Mouse (Mus musculus) heart, adult 9 months (tissue): ENCODE measurements at regions not wholly inside any gene's neighbourhood (a gene's known extent, or its start where the extent isn't known, plus 50 kb on each side); places are given as distances from the start of the nearest gene placed in this dataset.
"Not testable (repeated sequence)": the region's sequence is repeated elsewhere in the genome, so short reads cannot be mapped to it uniquely, and the experiment has no call there.

Source experiments
- DNase-seq, 2 experiments: peaks; one replicate each; pipeline ENCODE4 v3.0.0; 2022; ENCODE audit warnings: low spot score in 2 of 2

DNA sequence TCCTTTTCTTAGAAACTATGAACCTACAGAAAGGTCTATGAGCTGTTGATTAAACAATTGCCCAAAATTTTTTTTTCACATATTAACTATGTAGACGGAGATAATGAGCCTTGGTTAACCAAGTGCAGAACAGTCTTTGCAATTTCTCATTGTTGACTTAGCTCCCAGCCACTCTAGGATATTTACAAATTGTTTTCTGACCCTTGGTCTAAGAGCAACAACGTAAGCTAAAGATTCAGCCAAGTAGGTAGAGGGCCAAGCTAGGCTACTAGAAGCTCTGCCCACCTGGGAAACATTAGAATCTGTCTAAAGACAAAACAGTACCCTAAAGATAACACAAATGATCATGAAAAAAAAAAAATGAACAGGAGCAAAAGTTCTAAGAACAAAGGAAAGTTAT, 67.5 kb upstream of the Map9 start:
- no peak for DNase-seq

DNA sequence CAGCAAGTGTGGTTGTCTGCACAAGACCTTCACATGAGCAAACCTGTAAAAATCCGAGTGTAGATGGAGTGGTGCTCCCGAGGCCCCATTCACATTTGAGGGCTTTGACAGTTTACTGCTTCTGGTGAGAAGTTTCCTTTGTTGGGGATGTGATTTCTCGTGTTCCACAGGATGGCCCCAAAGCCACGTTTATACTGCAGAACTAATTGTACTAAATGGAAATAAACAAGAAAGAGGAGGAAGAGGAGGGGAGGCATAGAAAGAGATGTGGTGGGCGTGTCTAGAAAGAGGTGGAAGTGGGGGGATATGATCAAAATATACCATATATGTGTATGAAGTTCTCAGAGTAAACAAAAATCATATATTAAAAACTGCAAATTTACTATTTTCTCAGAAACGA, 68.8 kb upstream of the Map9 start:
- no peak for DNase-seq

DNA sequence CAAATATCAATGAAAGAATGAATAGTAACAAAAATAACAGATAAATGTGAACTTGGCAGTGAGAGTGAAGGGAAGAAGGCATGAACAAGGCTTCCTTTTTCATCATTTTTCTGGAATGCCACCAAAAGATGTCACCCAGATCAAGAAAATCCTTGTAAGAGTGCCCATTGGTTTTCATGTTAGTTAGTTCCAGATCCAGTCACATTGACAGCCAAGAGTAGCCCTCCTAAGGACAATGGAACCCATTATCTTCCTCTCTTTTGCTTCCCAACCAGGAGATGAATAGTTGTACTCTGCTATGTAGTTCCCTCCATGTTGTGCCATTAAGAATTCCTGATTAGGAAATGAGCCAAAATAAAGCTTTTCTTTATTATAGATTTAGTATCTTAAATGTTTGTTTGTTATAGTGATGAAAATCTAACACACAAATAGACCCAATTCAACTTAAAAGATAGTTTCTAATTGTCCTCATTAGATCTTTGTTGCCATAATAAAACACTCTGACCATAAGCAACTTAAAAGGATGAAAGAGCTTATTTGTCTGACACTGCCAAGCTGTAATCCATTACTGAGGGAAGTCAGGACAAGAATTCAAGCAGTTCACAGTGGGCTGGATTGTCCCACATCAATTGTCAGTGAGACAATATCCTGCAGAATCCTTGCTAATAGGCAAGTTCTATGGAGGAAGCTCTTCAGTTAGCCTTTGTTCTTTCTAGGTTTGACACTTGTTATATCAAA, 80.7 kb upstream of the Map9 start:
- DNase-seq = no peak

DNA sequence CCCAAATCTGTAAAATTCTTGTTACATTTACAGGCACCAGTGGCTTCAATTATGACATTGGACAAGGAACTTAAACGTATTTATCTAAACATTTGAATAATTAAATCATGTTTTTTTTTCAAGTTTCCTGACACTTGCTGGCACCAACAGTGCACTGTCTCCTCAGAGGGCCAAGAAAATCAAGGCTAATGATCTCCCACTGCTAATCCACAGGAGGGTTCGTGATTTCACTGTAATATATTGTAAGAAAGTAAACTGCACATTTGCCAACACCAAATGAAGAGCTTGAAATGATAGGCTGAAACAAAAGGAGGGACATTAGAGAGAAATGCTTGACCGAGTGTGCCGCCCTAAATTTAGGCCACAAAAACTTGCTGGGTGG, 82.0 kb upstream of the Map9 start:
- DNase-seq = no peak

DNA sequence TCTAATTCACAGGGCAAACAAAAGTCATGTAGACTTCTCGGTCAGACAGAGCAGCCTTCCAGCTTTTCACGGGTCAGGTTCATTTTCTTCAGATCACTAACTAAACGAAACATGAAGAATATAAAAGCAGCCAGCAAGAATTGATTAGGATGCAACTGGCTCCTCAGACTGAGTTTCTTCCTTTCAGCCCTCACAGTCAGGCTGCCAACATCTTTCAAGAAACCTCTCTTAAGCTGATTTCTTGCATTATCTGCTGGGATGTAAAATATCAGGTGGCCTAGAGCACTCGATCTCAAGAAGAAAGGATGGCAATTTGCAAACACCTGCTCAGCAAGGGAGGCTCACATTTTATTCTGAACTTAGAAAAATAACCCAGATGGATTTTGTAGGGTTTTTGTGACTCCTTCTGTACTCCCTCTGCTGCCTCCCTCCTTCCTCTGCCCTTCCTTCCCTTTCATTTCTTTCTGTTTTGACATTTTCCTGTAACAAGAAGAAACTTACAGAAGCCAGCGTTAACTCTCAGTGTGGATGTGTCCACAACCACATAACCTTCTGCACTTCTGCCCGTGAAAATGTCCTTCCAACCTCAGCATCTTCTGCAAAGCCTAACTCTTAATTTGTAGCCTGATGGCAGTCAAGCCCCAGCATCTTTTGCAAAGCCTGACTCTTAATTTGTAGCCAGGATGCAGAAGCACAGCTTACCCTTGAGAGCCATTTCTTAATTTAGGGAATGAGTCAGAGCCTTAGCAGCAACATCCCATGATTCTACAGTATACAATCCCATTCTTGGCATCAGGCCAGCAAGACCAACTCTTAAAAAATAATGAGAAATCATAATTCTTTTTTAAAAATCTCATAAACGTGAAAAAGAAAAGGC, 82.7 kb upstream of the Map9 start:
- DNase-seq = peak; percentile 37 to 60

DNA sequence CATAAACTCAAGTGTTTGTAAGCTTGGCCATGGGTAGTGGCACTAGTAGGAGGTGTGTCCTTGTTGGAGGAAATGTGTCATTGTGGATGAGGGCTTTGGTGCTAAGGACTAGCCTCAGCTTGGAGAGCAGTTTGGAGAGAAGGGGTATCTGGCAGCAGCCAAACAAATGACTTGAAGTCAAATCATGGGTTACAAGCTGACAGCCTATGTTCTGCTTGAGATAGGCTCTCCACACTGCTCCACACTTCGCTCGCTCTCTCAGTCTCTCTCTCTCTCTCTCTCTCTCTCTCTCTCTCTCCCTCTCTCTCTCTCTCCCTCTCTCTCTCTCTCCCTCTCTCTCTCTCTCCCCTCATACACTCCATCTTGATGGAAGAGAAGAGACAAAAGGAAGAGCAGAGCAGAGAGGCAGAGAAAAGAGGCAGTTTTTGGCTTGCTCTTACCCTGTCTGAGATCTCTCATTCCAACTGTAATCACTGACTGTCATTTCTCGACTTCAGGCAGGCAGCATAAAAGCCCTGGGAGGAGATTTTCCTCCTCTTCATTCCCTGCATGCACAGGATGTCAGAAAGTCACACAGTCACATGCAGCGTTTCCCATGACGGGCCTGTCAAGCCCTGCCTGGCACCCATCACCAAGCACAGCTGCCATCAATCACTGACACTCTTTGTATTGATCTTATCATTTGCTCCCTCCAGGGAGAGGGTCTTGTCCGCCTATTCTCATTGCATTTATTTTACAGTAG, 83.5 kb upstream of the Map9 start:
- DNase-seq = peak; percentile 14 to 21

DNA sequence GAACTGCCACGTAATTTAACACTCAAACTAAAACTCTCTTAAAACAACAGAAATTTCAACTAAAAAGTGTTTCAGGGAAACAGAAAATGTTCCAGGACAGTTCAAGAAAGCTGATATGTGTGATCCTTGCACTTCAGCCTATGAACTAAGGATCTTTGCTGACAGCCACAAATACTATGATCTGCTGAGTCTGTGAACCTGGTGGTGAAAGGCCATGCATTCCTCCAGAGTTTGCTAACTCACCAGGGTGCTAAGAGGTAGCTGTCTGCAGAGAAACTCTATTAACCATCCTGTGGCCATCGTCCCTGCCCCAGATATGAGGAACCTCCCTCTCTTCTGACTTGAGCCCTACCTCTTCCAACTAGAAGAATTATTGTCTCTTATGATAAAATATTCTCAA, 84.3 kb upstream of the Map9 start:
- DNase-seq = not testable (repeated sequence)

DNA sequence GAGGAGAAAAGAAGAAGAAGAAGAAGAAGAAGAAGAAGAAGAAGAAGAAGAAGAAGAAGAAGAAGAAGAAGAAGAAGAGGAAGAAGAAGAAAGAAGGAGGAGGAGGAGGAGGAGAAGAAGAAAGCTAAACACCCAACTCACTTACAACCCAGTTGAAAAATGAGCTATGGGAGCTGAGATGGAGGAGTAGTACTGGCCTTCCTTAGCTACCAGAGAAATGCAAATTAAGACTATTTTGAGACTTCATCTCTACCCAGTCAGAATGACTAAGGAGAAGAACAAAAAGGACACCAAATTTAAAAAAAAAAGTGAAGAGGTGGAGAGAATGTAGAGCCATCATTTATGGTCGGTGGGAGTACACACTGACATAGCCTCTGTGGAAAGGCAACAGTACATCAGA, 85.9 kb upstream of the Map9 start:
- no peak for DNase-seq

DNA sequence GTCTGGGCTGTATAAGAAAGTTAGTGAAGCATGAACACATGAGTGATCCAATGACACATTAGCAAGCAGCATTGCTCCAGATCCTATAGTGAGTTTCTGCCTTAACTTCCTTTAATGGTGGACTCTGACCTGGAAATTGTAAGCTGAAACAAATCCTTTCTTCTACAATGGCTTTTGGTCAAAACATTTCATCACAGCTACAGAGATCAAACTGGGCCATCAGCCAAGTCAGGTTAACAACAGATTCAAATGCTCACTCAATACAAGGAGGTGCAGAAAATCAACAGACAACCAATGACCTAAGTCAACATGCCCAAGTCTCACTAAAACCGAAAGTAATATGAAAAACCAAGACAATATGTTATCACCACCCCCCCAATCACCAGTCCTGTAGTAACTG, 91.9 kb upstream of the Map9 start:
- DNase-seq = no peak

DNA sequence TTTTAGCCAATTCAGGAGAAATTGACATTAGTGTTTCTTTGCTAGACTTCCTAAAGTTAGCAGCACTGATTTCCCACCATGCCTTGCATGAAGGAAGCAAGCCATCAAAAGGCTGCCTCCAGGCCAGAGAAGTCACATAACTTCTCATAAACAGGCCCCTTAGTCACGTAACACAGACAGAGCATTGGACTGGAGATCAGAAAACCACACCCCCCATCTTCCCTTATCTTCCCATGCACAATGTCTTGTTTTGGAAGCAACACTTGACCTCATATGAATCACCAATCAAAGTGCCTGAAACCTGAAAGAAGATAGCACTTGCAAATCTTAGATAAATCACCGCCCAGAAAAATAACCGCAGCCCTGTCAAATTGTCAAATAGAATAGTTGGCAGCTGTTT, 95.9 kb upstream of the Map9 start:
- DNase-seq = peak; percentile 43 to 49

DNA sequence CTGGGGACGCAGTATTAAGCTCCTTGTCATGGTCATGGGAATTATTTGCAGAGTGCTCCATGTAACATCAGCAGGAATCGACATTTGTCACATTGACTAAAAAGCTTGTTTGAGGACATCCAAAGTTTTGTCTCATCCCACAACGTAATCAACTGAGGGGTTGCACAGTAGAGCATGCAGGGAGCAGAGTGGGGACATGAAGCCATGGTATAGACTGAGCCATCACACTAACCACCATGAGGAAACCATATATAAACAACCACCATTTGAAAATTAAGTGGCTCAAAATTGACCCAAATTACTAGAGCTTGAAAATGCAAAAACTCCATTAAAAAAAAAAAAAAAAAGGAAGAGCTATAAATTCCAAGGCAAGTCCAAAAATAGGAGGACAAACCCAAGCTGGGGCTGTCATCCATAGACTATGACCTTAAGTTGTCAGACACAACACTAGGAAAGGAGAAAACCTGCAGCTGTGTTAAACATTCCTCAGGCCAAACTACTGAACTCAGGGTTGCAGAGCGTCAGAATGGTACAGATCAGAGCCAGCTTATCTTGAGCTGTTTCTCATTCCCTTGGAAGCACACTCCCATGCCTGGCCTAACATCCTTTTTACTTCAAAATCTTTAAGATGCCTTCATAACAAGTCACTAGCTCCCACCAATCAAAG, 97.7 kb upstream of the Map9 start:
- DNase-seq = peak; percentile 16 to 40

DNA sequence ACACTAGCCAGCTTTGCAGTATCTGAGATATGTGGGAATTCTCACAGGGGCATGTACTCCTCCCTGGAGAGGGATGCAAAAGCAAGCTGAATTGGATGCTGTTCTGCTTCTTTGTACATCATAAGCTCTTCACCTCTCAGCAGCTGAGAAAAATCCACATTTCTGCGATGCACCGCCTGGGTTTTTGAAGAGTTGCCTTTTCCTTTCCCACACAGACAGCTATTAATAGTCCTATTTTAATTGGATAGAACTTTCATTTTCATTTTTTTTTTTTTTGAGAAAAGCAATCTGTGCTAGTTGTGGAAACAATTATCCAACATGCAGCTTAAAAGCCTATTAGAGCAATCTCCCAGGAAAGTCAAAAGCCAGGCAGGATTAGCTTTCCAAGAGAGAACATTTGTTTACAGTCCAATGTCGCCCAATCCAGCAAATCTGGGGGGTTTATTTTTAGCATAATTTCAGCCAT, 105.2 kb upstream of the Gucy1a1 start:
- peak; percentile 74 to 75 for DNase-seq

DNA sequence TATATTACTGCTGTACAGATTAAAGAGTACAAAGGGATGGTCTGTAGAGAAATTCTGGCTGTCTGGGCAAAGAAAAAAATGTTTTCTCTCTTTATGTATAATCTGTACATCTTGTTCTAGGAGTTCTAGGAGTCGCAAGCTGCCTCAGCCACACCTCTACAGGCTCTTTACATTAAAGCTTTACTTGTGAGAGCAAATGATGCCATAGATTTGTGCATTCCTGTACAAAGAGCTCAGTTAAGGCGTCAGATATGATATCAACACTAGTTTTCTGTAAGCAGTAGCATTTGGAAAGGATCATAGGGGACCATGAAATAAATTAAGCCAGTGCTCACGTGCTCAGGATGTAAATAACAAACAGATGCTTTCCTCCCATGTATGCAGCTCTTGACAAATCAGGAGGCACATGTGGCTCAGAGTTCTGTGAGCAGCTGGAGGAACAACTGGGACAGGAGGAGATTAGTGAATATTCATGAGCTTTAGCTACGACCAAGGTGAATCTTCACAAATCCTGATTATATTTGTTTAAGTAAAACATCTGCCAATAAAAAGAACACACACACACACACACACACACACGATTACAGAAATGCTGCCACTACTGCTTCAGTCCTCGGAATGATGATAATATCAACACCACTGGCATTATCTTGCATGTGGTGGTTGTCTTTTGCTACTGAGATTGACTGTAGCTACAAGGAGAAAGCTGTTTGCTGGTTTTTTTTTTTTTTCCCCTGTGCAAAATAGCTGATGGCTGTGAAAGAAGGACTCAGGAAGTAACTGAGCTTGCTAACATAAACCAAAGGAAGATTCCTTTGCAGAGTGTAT, 104.6 kb upstream of the Gucy1a1 start:
- DNase-seq = no peak

DNA sequence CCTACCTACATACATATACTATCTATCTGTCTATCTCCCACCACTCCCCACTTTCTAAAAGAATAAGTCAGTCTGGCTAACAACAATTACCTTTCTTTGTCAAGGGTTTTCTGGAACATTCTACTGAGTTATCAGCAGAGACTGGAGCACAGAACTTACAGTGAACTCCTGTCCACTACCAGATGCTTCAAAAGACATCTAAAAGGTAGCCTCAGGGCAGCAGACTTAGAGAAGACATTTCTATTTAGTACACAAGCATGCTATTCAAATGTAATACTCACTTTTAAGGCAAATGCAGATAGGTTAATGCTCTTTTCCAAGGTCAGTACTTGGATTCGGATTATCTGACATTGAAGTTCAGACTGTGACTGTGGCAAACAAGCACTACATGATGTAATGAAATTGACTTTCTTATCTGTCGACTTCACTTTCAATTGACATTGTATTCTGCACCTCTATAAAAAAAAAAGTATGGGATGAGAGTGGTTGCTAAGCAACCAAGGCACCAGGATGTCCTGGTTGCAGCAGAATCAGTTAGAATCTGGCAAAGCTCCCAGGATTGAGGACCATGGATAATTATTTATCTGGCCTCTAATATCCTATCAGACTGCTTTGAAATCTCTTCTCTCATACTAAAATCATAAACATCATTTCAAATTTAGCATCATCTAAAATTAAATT, 90.9 kb upstream of the Gucy1a1 start:
- DNase-seq = no peak

DNA sequence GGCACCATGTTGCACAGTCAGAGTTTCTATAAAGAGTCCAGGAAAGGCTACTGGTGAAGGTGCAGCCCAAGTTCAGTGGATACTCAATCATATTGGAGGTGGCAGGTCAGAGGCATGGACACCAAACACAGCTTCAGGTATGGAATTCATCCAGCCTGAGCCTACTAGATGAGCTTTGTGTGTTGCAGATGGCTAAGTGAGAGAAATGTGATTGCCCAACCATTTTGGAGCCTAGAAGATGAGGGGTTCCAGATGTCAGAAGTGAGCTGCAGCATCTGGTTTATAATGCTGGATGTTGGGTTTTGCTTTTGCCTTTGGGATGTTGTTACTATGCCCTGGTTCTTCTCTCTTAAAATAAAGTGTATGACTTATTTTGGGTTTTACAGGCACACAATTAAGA, 88.7 kb upstream of the Gucy1a1 start:
- DNase-seq = peak; percentile 53 to 65

DNA sequence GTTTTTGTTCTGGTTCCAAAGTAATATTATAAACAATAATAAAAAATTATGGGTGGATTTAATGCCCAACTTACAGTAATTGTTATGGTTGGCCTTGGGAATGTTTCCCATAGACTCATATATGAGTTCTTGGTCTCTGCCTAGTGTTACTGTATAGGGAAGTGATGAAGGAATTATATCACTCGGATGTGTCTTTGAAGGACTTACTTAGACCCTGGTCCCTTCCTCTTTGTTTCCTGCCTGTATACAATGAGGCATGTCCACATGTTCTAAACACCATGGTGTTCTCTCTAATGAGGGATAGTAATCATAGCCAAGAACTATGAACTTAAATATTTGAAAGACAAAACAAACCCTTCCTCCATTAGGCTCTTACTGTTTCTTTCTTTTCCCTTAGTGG, 77.8 kb upstream of the Gucy1a1 start:
- no peak for DNase-seq

DNA sequence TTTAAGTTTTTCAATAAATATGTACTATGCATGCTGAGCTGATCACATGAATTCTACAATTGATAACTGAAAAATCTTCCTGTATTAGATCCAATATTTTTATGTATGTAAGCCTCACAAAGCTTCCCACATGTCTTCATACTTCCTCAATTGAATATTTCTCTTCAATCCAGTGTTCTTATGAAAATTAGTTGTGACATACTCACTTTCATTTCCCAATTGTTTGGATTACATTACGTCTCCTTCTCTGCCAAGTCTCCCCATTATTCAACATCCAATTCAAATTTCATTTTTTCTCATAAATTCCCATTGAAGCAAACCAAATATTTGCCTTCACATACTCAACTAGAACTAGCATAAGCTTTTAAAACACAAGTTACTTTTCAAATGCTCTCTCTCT, 76.3 kb upstream of the Gucy1a1 start:
- no peak for DNase-seq

DNA sequence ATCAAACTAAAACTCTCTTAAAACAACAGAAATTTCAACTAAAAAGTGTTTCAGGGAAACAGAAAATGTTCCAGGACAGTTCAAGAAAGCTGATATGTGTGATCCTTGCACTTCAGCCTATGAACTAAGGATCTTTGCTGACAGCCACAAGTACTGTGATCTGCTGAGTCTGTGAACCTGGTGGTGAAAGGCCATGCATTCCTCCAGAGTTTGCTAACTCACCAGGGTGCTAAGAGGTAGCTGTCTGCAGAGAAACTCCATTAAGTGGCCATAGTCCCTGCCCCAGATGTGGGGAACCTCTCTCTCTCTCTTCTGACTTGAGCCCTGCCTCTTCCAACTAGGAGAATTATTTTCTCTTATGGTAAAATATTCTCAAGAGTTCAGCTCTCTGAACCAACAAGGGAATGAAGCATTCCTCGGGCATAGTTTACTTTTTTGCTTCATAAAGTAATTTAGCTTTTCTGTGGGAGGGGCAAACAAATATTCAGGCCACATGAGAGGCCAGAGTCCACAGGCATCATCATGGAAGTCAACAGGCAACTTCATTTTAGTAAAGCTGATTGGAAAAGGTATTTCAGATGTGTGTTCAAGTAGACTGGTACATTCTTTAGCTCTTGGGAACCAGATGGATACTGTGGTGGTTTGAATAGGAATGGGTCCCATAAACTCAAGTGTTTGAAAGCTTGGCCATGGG, 73.8 kb upstream of the Gucy1a1 start:
- DNase-seq = not testable (repeated sequence)

DNA sequence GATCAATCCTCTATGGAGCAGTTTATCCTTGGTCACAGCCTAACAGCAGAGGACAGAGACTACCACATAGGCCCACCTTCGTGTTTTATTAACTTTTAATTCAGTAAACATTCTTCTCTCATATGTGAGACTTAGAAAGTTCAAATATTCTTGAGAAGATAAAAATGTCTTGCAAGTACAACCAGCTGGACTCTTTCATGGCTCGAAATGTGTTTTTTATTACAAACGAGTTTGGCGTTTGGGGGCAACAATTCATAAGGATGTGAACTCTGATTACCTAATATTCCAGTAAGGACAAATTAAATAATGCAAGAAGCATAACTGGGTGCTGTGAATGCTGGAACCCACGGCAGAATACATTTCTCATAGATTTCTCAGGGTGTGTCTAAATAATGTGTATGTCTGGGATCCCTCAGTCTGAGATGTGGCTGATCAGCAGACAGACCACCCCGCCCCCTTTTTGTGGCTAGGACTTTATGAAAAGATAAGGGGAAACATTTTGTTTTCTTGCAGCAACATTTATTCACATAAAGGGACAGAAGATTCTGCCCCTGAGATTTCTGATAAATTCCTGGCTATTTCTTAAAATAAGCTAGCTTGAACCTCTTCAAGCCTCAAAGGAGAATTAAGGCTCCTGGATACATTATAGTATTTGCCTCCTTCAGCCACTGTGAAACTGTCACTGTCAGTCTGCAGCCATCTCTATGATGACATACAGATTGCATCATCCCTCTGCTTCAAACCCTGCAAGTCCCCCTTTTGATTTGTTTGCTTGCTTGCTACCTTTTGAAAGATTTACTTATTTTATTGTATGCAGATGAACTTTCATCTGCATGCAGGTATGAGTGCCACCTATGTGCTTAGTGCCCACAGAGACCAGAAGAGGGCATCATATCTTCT, 69.2 kb upstream of the Gucy1a1 start:
- DNase-seq = peak; percentile 23 to 27
